Mouse (Mus musculus): ENCODE data around the gene Foxp1.

Gene Foxp1

GRCm38 (mm10) chr6:99131815-99132214 lies 390.7 kb downstream of the Foxp1 start:
- DNase-seq (ENCODE audit: low spot score) = no peak

- no peak for DNase-seq (ENCODE audit: low spot score)
Measured at GRCm38 (mm10) chr6:99130758-99131410, 391.6 kb downstream of the Foxp1 start.

DNA sequence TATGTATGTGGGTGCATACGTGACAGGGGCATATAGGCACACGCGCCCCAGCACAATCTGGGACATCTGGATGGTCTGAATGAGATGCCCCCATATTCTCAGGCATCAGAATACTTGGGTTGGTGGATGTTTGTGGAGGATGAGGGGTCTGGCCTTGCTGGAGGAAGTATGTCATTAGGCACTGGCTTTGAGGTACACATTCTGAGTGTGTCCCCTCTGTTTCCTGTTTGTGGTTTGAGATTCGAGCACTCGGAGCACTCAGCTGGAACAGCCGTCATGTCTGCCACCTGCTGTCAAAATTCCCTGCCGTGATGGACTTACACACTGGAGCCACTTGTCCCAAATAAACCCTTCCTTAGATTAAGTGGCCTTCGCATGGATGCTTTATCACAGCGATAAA lies 395.8 kb downstream of the Foxp1 start:
- DNase-seq (ENCODE audit: low spot score) = no peak

DNA sequence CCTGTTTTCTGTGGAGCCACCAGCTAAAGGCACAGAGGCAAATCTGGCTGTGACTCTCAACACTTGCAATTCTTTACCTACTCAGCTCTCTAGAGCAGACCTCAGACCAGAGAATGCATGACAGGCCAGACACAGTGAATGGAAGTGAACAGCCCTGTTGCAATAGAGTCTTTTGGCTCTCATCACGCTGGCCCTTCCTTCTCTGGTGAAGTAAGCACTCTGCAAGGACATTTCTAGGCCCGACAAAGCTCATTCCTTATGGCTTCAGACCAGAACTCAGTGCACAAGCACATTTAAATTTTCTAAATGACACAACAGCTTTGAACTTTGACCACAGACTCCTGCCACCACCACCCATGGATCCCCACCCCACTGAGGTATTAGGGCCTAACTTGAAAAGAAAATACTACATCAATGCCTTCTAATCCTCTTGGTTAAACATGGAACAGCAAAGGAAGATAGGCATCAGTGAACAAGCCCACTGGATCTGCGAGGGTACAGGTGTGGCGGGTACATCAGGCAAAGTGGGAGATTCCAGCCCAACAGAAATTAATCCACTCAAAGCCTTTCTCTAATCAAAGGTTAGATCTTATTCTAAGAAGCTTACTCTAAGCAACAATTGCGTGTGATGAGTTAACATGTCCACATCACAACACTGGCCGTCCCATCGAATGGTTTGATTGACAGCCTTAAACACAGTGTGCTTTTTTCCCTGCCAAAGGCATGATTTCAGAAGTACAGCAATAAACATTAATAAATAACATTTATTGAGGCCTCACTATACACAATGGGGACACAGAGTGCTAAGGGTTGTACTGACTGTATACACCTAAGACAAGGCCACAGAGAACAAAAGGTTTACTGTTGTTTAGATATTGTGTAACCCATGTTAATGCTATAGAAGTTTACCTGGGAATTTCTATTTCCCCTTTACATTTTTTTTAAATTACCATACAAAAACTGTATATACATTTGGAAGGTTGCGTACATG lies 401.4 kb downstream of the Foxp1 start:
- DNase-seq (ENCODE audit: low spot score) = no peak

GRCm38 (mm10) chr6:99118534-99118933 lies 404.0 kb downstream of the Foxp1 start:
- no peak for DNase-seq (ENCODE audit: low spot score)

GRCm38 (mm10) chr6:99117411-99117810 lies 405.1 kb downstream of the Foxp1 start:
- no peak for DNase-seq (ENCODE audit: low spot score)

DNA sequence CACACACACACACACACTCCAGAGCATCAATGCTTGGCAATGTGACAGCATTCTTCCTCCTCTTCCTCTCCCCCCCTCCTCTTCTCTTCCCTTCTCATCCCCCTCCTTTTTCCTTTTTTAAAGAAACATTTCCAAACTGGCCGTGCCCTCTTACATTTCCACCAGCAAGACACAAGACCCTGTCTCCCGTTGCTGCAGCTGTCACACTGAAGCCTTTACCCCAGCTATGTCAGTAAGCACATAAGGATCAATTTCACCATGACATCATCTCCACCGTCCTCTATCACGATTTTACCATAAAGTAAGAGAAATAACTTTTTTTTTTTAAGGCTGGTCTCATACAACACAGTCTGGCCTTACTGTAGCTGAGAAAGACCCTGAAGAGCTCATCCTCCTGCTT lies 410.7 kb downstream of the Foxp1 start:
- DNase-seq (ENCODE audit: low spot score) = no peak

DNA sequence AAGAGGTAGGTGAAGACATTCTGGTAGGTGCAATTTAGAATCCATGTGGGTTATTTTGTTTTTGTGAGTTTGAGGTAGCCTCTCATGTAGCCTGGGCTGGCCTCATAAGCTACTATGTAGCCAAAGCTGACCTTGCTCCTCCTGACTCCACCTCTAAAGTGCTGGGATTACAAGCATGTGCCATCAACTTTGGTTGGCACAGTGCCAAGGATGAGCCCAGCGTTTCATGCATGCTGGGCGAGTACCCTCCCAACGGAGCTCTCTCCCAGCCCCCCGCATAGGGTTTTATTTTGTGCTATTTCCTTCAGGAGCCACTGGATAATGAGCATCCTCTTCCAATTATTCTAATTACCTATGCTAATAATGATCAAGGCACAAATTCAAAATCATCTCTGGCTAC lies 414.1 kb downstream of the Foxp1 start:
- no peak for DNase-seq (ENCODE audit: low spot score)

GRCm38 (mm10) chr6:99107674-99108073 lies 414.8 kb downstream of the Foxp1 start:
- no peak for DNase-seq (ENCODE audit: low spot score)

DNA sequence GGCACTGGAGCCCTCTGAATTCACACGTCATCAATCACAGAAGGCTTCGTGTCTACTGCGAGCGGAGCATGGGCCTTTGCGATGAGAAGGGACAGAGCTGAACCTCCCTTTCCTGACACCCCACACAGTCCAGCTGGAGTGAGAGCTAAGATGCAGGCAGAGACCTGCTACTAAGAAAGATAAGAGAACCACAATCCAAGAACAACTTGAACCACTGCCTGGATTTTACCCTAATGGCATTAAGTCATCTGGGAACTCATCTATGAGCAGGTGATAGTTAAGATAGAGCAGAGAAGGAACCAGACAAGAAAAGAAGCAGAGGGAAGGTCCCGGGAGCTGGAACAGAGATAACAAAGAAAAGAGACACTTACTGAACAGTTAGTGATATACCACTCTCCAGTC lies 415.4 kb downstream of the Foxp1 start:
- DNase-seq (ENCODE audit: low spot score) = no peak

DNA sequence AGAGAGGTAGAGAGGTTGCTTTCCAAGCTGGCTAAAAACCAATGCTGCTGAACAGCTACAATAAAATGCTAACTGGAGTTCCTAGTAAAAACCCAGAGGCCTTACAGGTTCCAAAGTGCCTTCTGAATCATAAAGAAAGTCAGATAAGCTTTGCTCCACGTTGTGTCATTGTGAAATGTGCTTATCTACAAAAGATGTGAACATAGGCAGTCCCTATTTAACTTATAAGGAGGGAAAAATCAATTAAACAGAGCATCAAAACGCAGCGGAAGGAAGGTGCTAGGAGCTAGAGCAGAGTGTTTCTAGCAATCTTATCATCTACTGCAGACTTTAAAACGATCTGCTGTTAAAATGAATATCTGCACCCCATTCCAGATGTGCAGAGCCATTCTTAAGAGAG lies 416.5 kb downstream of the Foxp1 start:
- DNase-seq (ENCODE audit: low spot score) = no peak

DNA sequence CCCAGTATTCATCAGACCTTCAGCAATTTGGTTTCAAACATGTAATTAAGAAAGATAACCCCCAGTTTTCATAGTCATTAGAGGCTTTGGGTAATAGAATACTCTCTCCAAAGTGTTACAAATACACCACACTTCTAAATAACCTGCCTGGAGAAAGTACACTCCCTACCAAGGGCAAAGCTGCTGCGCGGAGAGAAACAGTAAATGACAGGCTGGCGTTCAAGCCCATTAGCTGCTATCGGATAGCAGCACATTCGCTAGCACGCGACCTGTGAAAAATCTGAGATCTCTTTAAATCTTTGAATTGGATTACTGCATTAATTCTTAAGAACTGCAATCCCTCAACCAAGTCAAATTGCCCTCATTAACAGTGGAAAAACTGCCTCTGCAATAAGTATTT lies 418.1 kb downstream of the Foxp1 start:
- DNase-seq (ENCODE audit: low spot score) = no peak

- DNase-seq (ENCODE audit: low spot score) = no peak
Measured at GRCm38 (mm10) chr6:99103911-99104310, 418.6 kb downstream of the Foxp1 start.

- no peak for DNase-seq (ENCODE audit: low spot score)
Measured at GRCm38 (mm10) chr6:99101489-99101908, 421.0 kb downstream of the Foxp1 start.

- DNase-seq (ENCODE audit: low spot score) = no peak
Measured at GRCm38 (mm10) chr6:99100331-99100730, 422.2 kb downstream of the Foxp1 start.

DNA sequence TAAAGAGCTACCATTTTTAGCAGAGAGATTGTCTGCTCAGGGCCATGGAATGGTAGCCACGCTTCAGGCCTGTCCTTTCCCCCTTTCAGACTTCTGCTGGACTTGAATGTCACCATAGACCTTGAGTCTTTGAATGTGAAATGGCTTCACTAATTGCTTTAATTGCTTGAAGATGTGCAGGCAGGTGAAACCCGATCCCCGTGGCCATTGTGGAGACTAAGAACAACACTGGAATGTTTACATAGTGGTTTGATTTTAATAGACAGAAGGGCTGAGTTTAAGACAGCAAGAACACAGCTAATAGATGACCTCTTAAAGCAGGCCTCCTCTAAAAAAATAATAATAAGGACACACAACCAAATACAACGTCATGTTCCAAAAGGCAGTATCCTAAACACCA lies 422.7 kb downstream of the Foxp1 start:
- no peak for DNase-seq (ENCODE audit: low spot score)

- no peak for DNase-seq (ENCODE audit: low spot score)
Measured at GRCm38 (mm10) chr6:99097191-99097590, 425.3 kb downstream of the Foxp1 start.

DNA sequence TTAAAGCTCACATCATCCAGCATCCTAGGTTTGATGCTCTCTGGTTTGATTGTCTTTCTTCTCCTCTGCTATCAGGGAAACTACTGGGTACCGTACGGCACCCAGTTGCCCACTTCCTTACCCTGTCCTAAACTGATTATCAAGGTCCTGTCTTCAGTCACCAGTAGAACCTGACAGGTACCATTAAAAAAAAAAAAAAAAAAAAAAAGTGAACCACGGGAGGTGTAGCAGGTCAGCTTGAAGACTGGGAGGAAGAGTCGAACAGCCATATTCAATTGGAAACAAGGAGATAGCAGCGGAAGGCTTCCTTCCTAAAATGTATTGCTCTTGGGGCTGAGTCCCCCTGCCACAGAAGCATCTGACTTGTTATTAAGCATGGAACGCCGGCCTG lies 425.8 kb downstream of the Foxp1 start:
- no peak for DNase-seq (ENCODE audit: low spot score)

- peak; percentile 30 for DNase-seq (ENCODE audit: low spot score)
Measured at GRCm38 (mm10) chr6:99096105-99096775, 426.3 kb downstream of the Foxp1 start.

DNA sequence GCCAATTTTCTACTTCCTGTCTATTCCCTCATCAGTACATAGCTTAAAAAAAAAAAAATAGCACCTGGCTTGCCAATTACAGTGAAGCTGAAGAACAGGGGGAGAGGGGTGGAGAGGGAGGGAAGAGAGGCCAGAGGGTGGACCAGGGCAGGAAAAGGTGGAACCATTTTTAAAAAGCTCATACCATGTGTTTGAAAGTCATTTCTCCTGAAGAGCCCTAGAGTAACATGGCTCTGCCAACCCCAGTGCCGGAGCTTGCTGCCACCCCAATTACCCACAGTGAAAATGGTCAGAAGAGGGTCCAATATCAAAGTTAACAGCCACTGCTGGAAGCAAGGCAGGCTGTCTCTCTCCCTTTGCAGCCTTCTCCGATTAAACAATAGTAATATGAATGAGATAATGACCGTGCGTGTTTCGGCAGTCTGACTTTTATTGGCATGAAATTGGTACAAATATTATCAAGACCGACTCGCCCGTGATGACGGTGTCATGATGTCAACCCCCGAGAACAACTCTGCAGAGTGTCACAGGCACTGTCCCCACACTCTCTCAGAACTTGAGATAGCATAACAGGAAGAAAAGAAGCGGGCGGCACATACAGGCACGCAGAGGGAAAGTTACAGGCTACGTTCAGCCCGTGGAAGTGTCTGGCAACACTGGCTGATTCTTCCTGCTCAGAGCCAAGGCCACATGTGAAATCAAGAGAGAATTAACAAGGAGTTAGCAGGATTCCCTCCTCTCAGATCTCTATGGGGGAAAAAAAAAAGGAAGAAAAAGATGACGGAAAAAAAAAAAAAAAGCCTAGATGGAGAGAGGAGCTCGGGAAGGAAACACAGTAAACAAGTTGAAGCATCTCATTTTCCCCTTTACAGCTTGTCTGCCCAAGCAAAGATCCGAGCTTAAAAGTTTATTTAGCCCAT lies 427.1 kb downstream of the Foxp1 start:
- DNase-seq (ENCODE audit: low spot score) = no peak

GRCm38 (mm10) chr6:99094339-99094989 lies 428.1 kb downstream of the Foxp1 start:
- no peak for DNase-seq (ENCODE audit: low spot score)

Data from layer of hippocampus, adult 11-12 months (tissue).